Mouse (Mus musculus): ENCODE measurements around the gene Cdk6. TPM values are rescaled to one million over a fixed set of nuclear protein-coding genes. Genes with fewer than 3 reads are reported as not detected.

Cdk6 gene
- total RNA-seq, 2 experiments from 2014 or later, result 0.92 to 1.2 TPM

GRCm38 (mm10) chr5:3369317-3369716, 28.0 kb downstream of the Cdk6 start:
- no peak for DNase-seq
- 0 out of 2 replicates have a peak overlapping the region, but pooled peaks have one; percentile 19 for H3K4me3 ChIP-seq
- TF ChIP-seq CTCF (IDR thresholded peaks at IDR 0.05), result no peak
- H3K27ac ChIP-seq, result peak overlapping the region; percentile 31; the same call in 1 of the 2 replicates
- intact Hi-C loops (cut with DNase I), result no loop called here

GRCm38 (mm10) chr5:3371212-3371611, 29.9 kb downstream of the Cdk6 start:
- intact Hi-C loops (cut with DNase I), result no loop called here
- no peak for TF ChIP-seq CTCF (IDR thresholded peaks at IDR 0.05)
- Histone ChIP-seq H3K4me3 (no peak overlapping the region), H3K27ac (no peak overlapping the region)
- no peak for DNase-seq

GRCm38 (mm10) chr5:3373170-3373569, 31.9 kb downstream of the Cdk6 start:
- DNase-seq, result no peak
- no peak overlapping the region for H3K27ac ChIP-seq
- intact Hi-C loops (cut with DNase I), result no loop called here
- no peak overlapping the region for H3K4me3 ChIP-seq
- no peak for TF ChIP-seq CTCF (IDR thresholded peaks at IDR 0.05)

- H3K4me3 ChIP-seq, result no peak overlapping the region
- no peak for TF ChIP-seq CTCF (IDR thresholded peaks at IDR 0.05)
- DNase-seq, result no peak
- H3K27ac ChIP-seq, result no peak overlapping the region
- intact Hi-C loops (cut with DNase I), result no loop called here
Observed at GRCm38 (mm10) chr5:3374763-3375162, 33.5 kb downstream of the Cdk6 start.

- DNase-seq, result no peak
- TF ChIP-seq CTCF (IDR thresholded peaks at IDR 0.05), result no peak
- Histone ChIP-seq H3K4me3 (no peak overlapping the region), H3K27ac (no peak overlapping the region)
- intact Hi-C loops (cut with DNase I), result no loop called here
Observed at GRCm38 (mm10) chr5:3376167-3376566, 34.9 kb downstream of the Cdk6 start.

GRCm38 (mm10) chr5:3379252-3379651, 38.0 kb downstream of the Cdk6 start:
- intact Hi-C loops (cut with DNase I), result no loop called here
- no peak for DNase-seq
- H3K27ac ChIP-seq, result no peak overlapping the region
- no peak for TF ChIP-seq CTCF (IDR thresholded peaks at IDR 0.05)
- no peak overlapping the region for H3K4me3 ChIP-seq

- DNase-seq, result no peak
- no peak for TF ChIP-seq CTCF (IDR thresholded peaks at IDR 0.05)
- Histone ChIP-seq H3K27ac (peak overlapping the region; percentile 24; the same call in 1 of the 2 replicates), H3K4me3 (no peak overlapping the region)
- intact Hi-C loops (cut with DNase I), result no loop called here
Observed at GRCm38 (mm10) chr5:3380692-3381233, 39.5 kb downstream of the Cdk6 start.

GRCm38 (mm10) chr5:3381795-3382194, 40.5 kb downstream of the Cdk6 start:
- intact Hi-C loops (cut with DNase I), result no loop called here
- no peak for DNase-seq
- no peak for TF ChIP-seq CTCF (IDR thresholded peaks at IDR 0.05)
- Histone ChIP-seq H3K4me3 (no peak overlapping the region), H3K27ac (no peak overlapping the region)

GRCm38 (mm10) chr5:3382343-3383040, 41.2 kb downstream of the Cdk6 start:
- no peak for TF ChIP-seq CTCF (IDR thresholded peaks at IDR 0.05)
- DNase-seq, result no peak
- intact Hi-C loops (cut with DNase I), result no loop called here
- Histone ChIP-seq H3K4me3 (no peak overlapping the region), H3K27ac (no peak overlapping the region)

- TF ChIP-seq CTCF (IDR thresholded peaks at IDR 0.05), result no peak
Observed at GRCm38 (mm10) chr5:3383547-3383946, 42.3 kb downstream of the Cdk6 start.

GRCm38 (mm10) chr5:3385078-3385477, 43.8 kb downstream of the Cdk6 start:
- intact Hi-C loops (cut with DNase I), result no loop called here
- no peak for TF ChIP-seq CTCF (IDR thresholded peaks at IDR 0.05)
- Histone ChIP-seq H3K27ac (no peak overlapping the region), H3K4me3 (no peak overlapping the region)
- no peak for DNase-seq

More at GRCm38 (mm10) chr5:3383547-3383946, 42.3 kb downstream of the Cdk6 start:
- DNase-seq, result no peak
- intact Hi-C loops (cut with DNase I), result no loop called here
- Histone ChIP-seq H3K27ac (no peak overlapping the region), H3K4me3 (no peak overlapping the region)

GRCm38 (mm10) chr5:3386021-3386730, 44.9 kb downstream of the Cdk6 start:
- H3K27ac ChIP-seq, result no peak overlapping the region
- no peak overlapping the region for H3K4me3 ChIP-seq
- TF ChIP-seq CTCF (IDR thresholded peaks at IDR 0.05), result no peak
- intact Hi-C loops (cut with DNase I), result no loop called here
- DNase-seq, result no peak

GRCm38 (mm10) chr5:3386731-3387087, 45.4 kb downstream of the Cdk6 start:
- intact Hi-C loops (cut with DNase I), result no loop called here
- no peak for TF ChIP-seq CTCF (IDR thresholded peaks at IDR 0.05)
- Histone ChIP-seq H3K27ac (no peak overlapping the region), H3K4me3 (no peak overlapping the region)
- DNase-seq, result no peak

Data from gastrocnemius, adult 2 months (tissue).